Mouse (Mus musculus): ENCODE measurements at regions not wholly inside any gene's neighbourhood (a gene's known extent, or its start where the extent isn't known, plus 50 kb on each side); places are given as distances from the start of the nearest gene placed in this dataset.
A peak's percentile ranks its signal among the peaks of the same experiment; 100 is the strongest.

DNA sequence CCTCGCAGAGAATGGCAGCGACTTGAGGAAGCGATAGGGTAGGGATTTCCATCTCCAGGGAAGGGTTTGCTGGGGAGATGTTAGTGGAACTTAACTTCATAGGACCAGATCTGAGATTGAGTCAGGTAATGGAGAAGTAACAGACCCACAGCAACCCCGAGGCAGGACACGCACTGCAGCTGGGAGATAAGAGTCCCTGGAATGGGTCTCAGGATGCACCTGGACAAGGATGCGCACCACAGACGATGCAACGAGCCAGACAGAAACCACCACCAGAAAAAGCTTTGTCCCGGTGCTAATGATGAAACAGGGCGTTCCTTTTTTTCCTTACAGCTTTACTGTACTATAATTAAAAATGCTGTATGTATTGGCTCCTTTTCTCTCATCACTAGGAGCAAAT lies 470.9 kb upstream of the Jarid2 start:
- WGBS, result 91% methylated on average over 10 of the region's 10 CpGs

DNA sequence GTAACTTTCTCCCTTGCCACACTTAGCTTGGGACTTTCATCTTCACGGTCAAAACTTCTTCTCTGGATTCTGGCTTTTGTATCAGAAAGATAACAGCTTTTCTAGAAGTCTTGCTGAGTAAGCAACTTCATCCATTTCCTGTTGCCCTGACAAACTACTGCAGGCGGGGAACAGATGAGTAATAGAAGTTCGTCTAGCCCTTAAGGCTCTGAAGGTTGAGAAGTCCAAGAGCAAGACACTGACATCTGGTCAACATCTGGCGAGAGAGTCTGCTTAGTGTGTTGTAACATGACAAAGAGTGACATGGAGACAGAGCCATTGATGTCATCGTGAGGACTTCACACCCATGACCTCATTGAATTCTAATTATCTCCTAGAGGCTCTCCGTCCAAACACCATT lies 469.2 kb upstream of the Jarid2 start:
- Histone ChIP-seq H3K27ac (no peak overlapping the region), H3K4me3 (no peak overlapping the region), H3K36me3 (replicated peaks) (no peaks in the 10 kb centered on the region), H3K4me1 (peaks cover 8% of the 10 kb centered on the region; the same call in 1 of the 2 replicates), H3K27me3 (ENCODE audit: poor library complexity, severe bottlenecking) (peaks cover 6% of the 10 kb centered on the region; the same call in 1 of the 2 replicates), H3K9me3 (peaks cover 6% of the 10 kb centered on the region; the same call in 1 of the 2 replicates)
- WGBS, result 81% methylated on average over 6 of the region's 6 CpGs
- DNase-seq (ENCODE audit: extremely low spot score, low spot score), result no peak

More for the DNA sequence above, 470.9 kb upstream of the Jarid2 start:
- H3K4me1 ChIP-seq, result peaks cover 8% of the 10 kb centered on the region; the same call in 1 of the 2 replicates
- no peak overlapping the region for H3K4me3 ChIP-seq
- H3K27me3 ChIP-seq (ENCODE audit: poor library complexity, severe bottlenecking), result peaks cover 6% of the 10 kb centered on the region; the same call in 1 of the 2 replicates
- H3K36me3 ChIP-seq (replicated peaks), result no peaks in the 10 kb centered on the region
- peaks cover 6% of the 10 kb centered on the region; the same call in 1 of the 2 replicates for H3K9me3 ChIP-seq
- no peak overlapping the region for H3K27ac ChIP-seq
- no peak for DNase-seq (ENCODE audit: extremely low spot score, low spot score)

DNA sequence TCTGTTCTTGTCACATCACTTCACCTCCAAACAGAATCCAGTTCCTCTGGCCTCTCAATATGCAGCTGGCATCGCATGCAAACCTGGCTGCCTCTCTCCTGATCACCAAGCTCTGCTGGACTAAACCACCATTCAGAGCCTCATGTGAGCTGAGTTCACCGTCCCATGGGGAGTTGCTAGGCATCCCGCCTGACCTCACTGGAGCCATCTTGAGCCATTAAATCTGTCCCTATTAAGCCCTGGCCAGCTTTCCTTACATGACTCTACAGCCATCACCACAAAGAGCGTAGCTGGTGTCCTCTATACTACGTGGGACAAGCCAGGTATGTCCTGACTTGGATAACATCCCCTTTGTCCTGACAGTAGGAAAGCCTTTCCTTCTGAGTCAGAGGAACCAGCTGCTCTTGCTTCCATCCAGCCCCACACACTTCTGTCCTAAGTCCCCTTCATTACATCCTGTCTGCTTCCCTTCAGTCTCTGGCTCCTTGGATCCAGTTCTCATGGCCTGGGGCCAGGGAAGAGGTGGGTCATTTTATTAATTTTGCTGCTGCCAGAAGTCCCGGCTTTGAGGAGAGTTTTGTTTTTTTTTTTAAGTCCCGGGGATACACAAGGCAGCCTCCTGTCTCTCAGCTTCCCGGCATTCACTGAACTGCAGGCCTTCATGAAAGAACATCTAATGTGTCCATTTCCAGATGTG lies 468.5 kb upstream of the Jarid2 start:
- Histone ChIP-seq H3K4me1 (peaks cover 8% of the 10 kb centered on the region; the same call in 1 of the 2 replicates), H3K36me3 (replicated peaks) (no peaks in the 10 kb centered on the region), H3K27ac (no peak overlapping the region), H3K9me3 (peaks cover 6% of the 10 kb centered on the region; the same call in 1 of the 2 replicates), H3K27me3 (ENCODE audit: poor library complexity, severe bottlenecking) (peaks cover 6% of the 10 kb centered on the region; the same call in 1 of the 2 replicates), H3K4me3 (no peak overlapping the region)
- DNase-seq (ENCODE audit: extremely low spot score, low spot score), result no peak
- 85% methylated on average over 8 of the region's 8 CpGs for WGBS

DNA sequence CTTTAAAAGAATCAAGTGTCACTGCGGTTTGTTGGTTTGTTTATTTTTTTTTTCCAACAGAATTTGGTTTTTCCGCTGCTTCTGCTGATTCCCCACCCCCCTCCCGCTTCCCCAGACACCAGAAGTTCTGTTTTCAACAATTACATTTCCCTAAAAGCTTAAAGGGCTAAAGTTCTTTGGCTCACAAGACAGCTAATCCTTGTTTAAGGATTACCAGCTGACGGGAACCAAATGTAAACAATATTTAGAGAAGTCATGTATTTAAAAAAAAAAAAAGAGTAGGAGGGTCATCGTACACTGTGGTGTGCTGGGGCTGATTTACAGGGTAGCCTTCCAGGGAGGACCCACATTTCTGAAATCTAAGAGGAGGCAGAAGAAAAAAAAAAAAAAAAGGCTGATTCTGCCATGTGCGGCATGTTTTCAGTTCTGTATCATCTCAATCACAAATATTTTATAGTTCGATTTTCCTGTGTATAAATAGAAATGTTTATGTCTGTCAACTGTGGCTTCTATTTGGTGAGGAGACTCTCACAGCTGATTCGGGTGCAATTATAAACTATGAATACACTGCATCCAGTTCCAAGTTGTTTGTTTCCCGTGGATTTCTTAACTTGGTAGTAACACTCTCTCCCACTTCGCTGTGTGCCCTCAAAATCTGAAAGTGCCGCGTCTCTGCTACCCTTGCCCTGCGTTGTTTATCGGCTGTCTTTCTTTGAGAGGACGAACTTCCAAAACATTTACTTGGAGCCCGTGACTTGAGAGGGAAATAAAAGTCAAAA lies 456.3 kb upstream of the Jarid2 start:
- DNase-seq (ENCODE audit: extremely low spot score, low spot score), result no peak
- WGBS, result 87% methylated on average over 16 of the region's 16 CpGs
- H3K4me1 ChIP-seq, result no peaks in the 10 kb centered on the region

DNA sequence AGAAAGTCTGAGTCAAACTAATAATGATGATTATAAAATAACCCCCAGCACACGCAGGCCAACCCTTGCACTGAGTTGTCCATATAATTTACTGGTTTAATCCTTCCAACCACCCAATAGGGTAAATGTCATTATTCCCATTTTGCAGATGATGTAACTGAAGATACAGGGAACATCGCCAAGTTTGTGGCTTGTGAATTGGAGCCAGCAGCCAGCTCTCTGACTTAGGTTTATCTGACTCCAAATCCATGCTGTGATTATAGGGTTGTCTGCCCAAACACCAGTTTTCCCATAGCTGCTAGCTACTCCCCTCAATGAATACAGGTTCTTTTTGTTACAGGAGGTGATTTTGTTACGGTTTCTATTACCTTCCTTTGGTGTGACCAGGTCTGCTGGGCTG lies 451.3 kb upstream of the Jarid2 start:
- H3K4me1 ChIP-seq, result 0 out of 2 replicates have a peak, but pooled peaks cover 7% of the 10 kb centered on the region
- H3K27me3 ChIP-seq (ENCODE audit: poor library complexity, severe bottlenecking), result 0 out of 2 replicates have a peak, but pooled peaks cover 3% of the 10 kb centered on the region
- 92% methylated on average over 3 of the region's 3 CpGs for WGBS
- no peak overlapping the region for H3K27ac ChIP-seq
- no peak for DNase-seq (ENCODE audit: extremely low spot score, low spot score)
- no peaks in the 10 kb centered on the region for H3K9me3 ChIP-seq
- no peak overlapping the region for H3K4me3 ChIP-seq
- H3K36me3 ChIP-seq (replicated peaks), result no peaks in the 10 kb centered on the region

More for the DNA sequence above, 456.3 kb upstream of the Jarid2 start:
- Histone ChIP-seq H3K9me3 (peaks cover 7% of the 10 kb centered on the region; the same call in 1 of the 2 replicates), H3K27ac (no peak overlapping the region), H3K36me3 (replicated peaks) (no peaks in the 10 kb centered on the region), H3K4me3 (no peak overlapping the region), H3K27me3 (ENCODE audit: poor library complexity, severe bottlenecking) (no peaks in the 10 kb centered on the region)

DNA sequence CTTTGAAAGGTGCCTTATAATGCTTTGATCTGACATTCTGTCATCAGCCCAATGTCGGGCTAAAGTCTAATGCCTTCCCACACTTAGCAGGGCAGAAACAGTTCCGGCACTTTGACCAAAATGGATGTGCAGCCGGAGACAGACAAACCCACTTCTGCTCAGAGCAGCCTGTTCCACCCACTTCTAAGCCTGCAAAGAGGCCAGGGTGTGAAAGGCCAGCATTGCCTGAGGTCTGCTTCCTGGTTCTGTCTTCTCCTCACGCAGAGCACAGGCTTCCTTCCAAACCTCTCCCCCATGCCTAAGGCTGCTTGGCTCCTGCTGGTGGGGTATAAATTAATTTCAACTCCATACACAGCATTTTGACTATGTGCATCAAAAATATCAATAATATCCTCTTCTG lies 450.2 kb upstream of the Jarid2 start:
- Histone ChIP-seq H3K4me1 (0 out of 2 replicates have a peak, but pooled peaks cover 7% of the 10 kb centered on the region), H3K9me3 (no peaks in the 10 kb centered on the region), H3K36me3 (replicated peaks) (no peaks in the 10 kb centered on the region), H3K27ac (0 out of 2 replicates have a peak overlapping the region, but pooled peaks have one; percentile 0), H3K27me3 (ENCODE audit: poor library complexity, severe bottlenecking) (0 out of 2 replicates have a peak, but pooled peaks cover 3% of the 10 kb centered on the region), H3K4me3 (no peak overlapping the region)
- WGBS, result 74% methylated on average over 4 of the region's 4 CpGs
- no peak for DNase-seq (ENCODE audit: extremely low spot score, low spot score)

DNA sequence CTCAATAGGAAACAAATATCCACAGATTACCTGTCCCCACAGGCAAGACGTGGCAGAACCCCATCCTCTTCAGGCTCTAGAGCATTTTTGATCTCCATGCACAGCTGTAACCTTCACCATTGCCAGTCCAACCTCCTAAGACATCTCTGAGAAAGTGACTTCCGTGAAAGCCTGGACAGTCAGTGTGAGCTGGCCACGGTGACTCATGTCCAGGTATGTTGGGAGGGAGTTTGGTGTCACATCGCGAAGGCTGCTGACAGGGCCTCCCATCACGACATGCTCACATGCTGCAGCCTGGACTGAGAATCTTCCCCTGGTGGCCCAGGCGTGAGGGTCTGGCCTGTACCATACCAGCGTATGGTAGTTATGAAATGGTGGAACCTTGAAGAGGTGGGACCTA lies 449.0 kb upstream of the Jarid2 start:
- H3K27ac ChIP-seq, result no peak overlapping the region
- WGBS, result 94% methylated on average over 8 of the region's 8 CpGs
- no peak for DNase-seq (ENCODE audit: extremely low spot score, low spot score)

DNA sequence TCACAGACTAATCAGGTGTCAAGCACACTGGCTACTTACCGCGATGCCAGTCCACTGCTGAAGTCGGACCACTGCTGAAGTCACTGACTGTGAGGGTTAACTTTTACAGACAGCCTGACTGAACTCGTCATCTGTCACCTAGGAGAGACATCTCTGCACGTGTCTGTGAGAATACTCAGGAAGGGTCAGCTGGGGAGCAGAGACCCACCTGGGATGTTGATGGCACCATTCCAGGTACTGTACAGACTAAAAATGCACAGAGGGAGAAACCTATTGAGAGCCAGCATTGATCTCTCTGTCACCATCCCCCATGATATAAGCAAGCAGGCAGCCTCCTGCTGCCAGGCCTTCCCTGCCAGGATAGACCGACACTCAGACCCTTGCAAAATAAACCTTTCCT lies 447.5 kb upstream of the Jarid2 start:
- Histone ChIP-seq H3K27me3 (ENCODE audit: poor library complexity, severe bottlenecking) (0 out of 2 replicates have a peak, but pooled peaks cover 3% of the 10 kb centered on the region), H3K4me1 (0 out of 2 replicates have a peak, but pooled peaks cover 7% of the 10 kb centered on the region), H3K9me3 (0 out of 2 replicates have a peak, but pooled peaks cover 2% of the 10 kb centered on the region), H3K27ac (no peak overlapping the region), H3K36me3 (replicated peaks) (no peaks in the 10 kb centered on the region), H3K4me3 (no peak overlapping the region)
- 82% methylated on average over 6 of the region's 6 CpGs for WGBS
- no peak for DNase-seq (ENCODE audit: extremely low spot score, low spot score)

More for the DNA sequence above, 449.0 kb upstream of the Jarid2 start:
- Histone ChIP-seq H3K4me1 (0 out of 2 replicates have a peak, but pooled peaks cover 7% of the 10 kb centered on the region), H3K27me3 (ENCODE audit: poor library complexity, severe bottlenecking) (0 out of 2 replicates have a peak, but pooled peaks cover 3% of the 10 kb centered on the region), H3K4me3 (no peak overlapping the region), H3K9me3 (no peaks in the 10 kb centered on the region), H3K36me3 (replicated peaks) (no peaks in the 10 kb centered on the region)

DNA sequence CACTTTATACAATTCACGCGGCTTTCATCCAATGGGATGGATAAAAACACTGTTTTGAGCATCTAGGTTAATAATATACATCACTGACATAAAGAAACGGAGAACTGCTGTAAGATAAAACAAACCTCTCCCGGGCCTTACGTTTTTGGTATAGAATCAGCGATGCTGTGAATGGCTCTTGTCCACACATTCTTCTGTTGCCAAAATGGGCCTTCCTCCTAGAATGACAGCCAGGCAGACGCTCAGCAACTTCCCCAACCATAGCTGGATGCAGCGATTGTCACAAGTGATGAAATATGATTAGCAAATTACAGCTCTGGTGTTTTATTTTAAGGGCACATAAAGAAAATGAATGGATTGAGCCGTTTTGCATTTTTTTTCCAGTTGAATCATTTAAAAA lies 447.0 kb upstream of the Jarid2 start:
- Histone ChIP-seq H3K27ac (no peak overlapping the region), H3K36me3 (replicated peaks) (no peaks in the 10 kb centered on the region), H3K4me1 (0 out of 2 replicates have a peak, but pooled peaks cover 7% of the 10 kb centered on the region), H3K4me3 (no peak overlapping the region), H3K27me3 (ENCODE audit: poor library complexity, severe bottlenecking) (0 out of 2 replicates have a peak, but pooled peaks cover 3% of the 10 kb centered on the region), H3K9me3 (0 out of 2 replicates have a peak, but pooled peaks cover 2% of the 10 kb centered on the region)
- no peak for DNase-seq (ENCODE audit: extremely low spot score, low spot score)
- 91% methylated on average over 9 of the region's 9 CpGs for WGBS

DNA sequence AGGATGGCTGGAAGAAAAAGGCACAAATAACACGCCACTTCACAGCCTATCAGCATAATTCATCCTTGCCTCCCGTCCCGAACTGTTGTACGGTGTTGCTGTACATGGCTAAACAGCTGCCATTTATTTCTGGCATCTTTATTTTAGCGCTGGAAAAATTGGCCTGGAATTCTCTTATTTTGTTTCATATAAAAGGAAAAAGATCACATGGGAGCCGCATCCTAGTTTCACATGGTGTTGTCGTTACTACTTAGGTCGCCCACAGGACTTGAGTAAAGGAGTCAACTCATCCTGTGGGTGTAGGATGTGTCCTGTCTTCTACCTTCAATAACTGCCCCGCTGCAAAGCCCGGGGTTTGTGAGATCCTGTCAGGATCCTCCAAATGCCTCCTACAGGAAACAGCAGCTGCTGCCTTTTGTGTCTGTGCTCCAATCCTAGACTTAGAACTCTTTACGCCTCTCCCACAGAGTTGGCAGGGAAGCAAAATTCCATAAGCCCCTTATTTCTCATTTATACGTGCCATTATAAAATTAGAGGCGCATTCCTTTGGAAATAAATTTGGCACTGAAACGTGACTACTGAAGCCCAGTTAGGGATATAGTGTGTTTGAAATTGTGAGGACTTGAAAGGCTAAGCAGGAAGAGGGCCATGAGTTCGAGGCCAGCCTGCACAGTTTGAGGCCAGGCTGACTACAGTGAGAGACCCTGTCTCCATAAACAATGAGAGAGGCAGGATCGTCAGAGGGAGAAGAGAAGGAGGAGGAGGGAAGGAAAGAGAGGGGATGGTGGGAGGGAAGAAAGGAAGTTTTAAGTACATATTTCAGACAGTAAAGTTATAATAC lies 446.3 kb upstream of the Jarid2 start:
- H3K4me1 ChIP-seq, result 0 out of 2 replicates have a peak, but pooled peaks cover 7% of the 10 kb centered on the region
- H3K4me3 ChIP-seq, result no peak overlapping the region
- no peaks in the 10 kb centered on the region for H3K36me3 ChIP-seq (replicated peaks)
- 89% methylated on average over 16 of the region's 16 CpGs for WGBS
- 0 out of 2 replicates have a peak, but pooled peaks cover 2% of the 10 kb centered on the region for H3K9me3 ChIP-seq
- DNase-seq (ENCODE audit: extremely low spot score, low spot score), result no peak
- no peak overlapping the region for H3K27ac ChIP-seq
- 0 out of 2 replicates have a peak, but pooled peaks cover 3% of the 10 kb centered on the region for H3K27me3 ChIP-seq (ENCODE audit: poor library complexity, severe bottlenecking)

DNA sequence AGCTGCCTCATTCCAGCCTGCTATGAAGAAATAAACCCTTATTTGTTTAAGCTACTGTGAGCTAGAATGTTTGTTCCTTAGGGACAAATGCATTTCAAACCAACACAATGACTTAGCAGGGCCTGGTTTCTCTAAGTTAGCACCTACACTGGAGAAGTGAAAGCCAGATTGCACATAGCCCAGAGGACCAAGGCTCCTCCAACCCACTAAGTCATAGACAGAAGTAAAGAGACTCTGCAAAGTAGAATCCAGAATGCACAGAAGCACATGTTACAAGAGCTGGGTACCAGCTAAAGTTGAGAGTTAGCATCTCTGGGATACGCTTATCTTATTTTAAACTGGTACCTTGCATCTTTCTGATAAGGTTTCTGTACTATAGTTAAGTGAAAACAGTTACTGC lies 443.4 kb upstream of the Jarid2 start:
- no peak overlapping the region for H3K4me3 ChIP-seq
- no peak overlapping the region for H3K27ac ChIP-seq
- H3K36me3 ChIP-seq (replicated peaks), result no peaks in the 10 kb centered on the region; the same call in 1 of the 2 replicates
- H3K4me1 ChIP-seq, result no peaks in the 10 kb centered on the region
- H3K27me3 ChIP-seq (ENCODE audit: poor library complexity, severe bottlenecking), result 0 out of 2 replicates have a peak, but pooled peaks cover 3% of the 10 kb centered on the region
- 86% methylated on average over 1 of the region's 1 CpGs for WGBS
- peaks cover 10% of the 10 kb centered on the region; the same call in 1 of the 2 replicates for H3K9me3 ChIP-seq
- no peak for DNase-seq (ENCODE audit: extremely low spot score, low spot score)

DNA sequence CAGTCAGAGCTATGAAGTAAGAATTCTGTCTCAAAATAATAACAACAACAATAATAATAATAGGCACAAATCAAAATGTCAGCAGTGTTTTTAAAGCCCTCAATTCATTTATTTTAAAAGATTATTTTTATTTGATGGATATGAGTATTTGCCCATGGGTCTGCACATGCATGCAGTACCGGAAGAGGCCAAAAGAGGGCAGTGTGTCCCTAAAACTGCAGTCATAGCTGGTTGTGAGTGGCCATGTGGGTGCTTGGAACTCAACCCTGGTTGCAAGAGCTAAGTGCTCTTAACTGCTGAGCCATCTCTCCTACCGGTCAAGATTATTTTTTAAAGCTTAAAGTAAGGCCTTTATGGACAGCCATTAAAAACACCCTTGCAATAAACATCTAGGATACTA lies 439.1 kb upstream of the Jarid2 start:
- 96% methylated on average over 2 of the region's 2 CpGs for WGBS
- H3K4me3 ChIP-seq, result no peak overlapping the region
- DNase-seq (ENCODE audit: extremely low spot score, low spot score), result no peak
- H3K27ac ChIP-seq, result no peak overlapping the region
- H3K9me3 ChIP-seq, result peaks cover 15% of the 10 kb centered on the region; the same call in 1 of the 2 replicates
- H3K36me3 ChIP-seq (replicated peaks), result no peaks in the 10 kb centered on the region; the same call in 1 of the 2 replicates
- H3K27me3 ChIP-seq (ENCODE audit: poor library complexity, severe bottlenecking), result no peaks in the 10 kb centered on the region
- no peaks in the 10 kb centered on the region for H3K4me1 ChIP-seq
